Mouse (Mus musculus) MEL (cell line): ENCODE measurements at regions not wholly inside any gene's neighbourhood (a gene's known extent, or its start where the extent isn't known, plus 50 kb on each side); places are given as distances from the start of the nearest gene placed in this dataset.

Source experiments
- DNase-seq: peaks from one replicate; pipeline ENCODE4 v3.0.0; 2011; ENCODE audit warnings: low read depth, low spot score
- H3K27ac ChIP-seq: 2 replicates; pipeline ENCODE4 v1.5.1; 2012; ENCODE audit warnings: low read depth, mild to moderate bottlenecking, control low read depth, low read length, moderate library complexity; ENCODE audit not compliant: control insufficient read depth
- H3K27me3 ChIP-seq, 2 experiments: fragments of 150-350 bp in 1 of 2; sonication (generic) in 1 of 2; 2 replicates each; pipeline ENCODE4 v1.6.1; 2012; ENCODE audit warnings: low read length in 2 of 2, mild to moderate bottlenecking in 2 of 2, improper control_type of control experiment in 1 of 2, moderate library complexity in 1 of 2; ENCODE audit not compliant: insufficient read depth in 2 of 2, control insufficient read depth in 1 of 2
- H3K36me3 ChIP-seq, 2 experiments: 2 replicates each; pipeline ENCODE4 v1.6.1; 2012 to 2014; ENCODE audit warnings: low read length in 2 of 2, improper control_type of control experiment in 1 of 2, inconsistent platforms in 1 of 2, mild to moderate bottlenecking in 1 of 2; ENCODE audit not compliant: insufficient read depth in 2 of 2, control insufficient read depth in 1 of 2
- H3K4me1 ChIP-seq, 2 experiments: fragments of 150-350 bp in 1 of 2; sonication (generic) in 1 of 2; 2 replicates each; pipeline ENCODE4 v1.6.1; 2012; ENCODE audit warnings: low read length in 2 of 2, improper control_type of control experiment in 1 of 2, mild to moderate bottlenecking in 1 of 2; ENCODE audit not compliant: insufficient read depth in 2 of 2, control insufficient read depth in 1 of 2
- H3K4me3 ChIP-seq, 2 experiments: fragments of 150-350 bp in 1 of 2; sonication (generic) in 1 of 2; 2 replicates each; pipeline ENCODE4 v1.5.1; 2012; ENCODE audit warnings: low read depth in 2 of 2, low read length in 2 of 2, mild to moderate bottlenecking in 2 of 2, moderate library complexity in 2 of 2, control low read depth in 1 of 2, improper control_type of control experiment in 1 of 2; ENCODE audit not compliant: control insufficient read depth in 1 of 2, insufficient read depth in 1 of 2
- H3K79me2 ChIP-seq: 2 replicates; pipeline ENCODE4 v1.6.1; 2012; ENCODE audit warnings: mild to moderate bottlenecking, low read length, moderate library complexity; ENCODE audit not compliant: control insufficient read depth, poor library complexity, insufficient read depth
- H3K9ac ChIP-seq: 2 replicates; pipeline ENCODE4 v1.6.1; 2012; ENCODE audit warnings: low read depth, mild to moderate bottlenecking, control low read depth, low read length, moderate library complexity; ENCODE audit not compliant: control insufficient read depth, poor library complexity, severe bottlenecking
- H3K9me3 ChIP-seq: fragments of 150-350 bp; sonication (generic); replicated peaks from 2 replicates; pipeline ENCODE4 v1.6.1; 2012; ENCODE audit warnings: mild to moderate bottlenecking, low read length, improper control_type of control experiment, moderate library complexity; ENCODE audit not compliant: insufficient read depth
- CHD2 ChIP-seq: IDR thresholded peaks from 2 replicates; pipeline ENCODE4 v1.6.1; 2011; ENCODE audit warnings: low read length, improper control_type of control experiment
- CTCF ChIP-seq, 3 experiments: IDR thresholded peaks in 2 of 3; conservative IDR thresholded peaks in 1 of 3; 2 replicates each; pipeline ENCODE4 v1.5.1; 2011 to 2012; ENCODE audit warnings: low read length in 3 of 3, low read depth in 2 of 3, mild to moderate bottlenecking in 2 of 3, improper control_type of control experiment in 1 of 3, inconsistent platforms in 1 of 3, mixed read lengths in 1 of 3, moderate library complexity in 1 of 3; ENCODE audit not compliant: control insufficient read depth in 1 of 3, insufficient read depth in 1 of 3, poor library complexity in 1 of 3, severe bottlenecking in 1 of 3
- E2F4 ChIP-seq: IDR thresholded peaks from 2 replicates; pipeline ENCODE4 v1.6.1; 2011; ENCODE audit warnings: low read depth, low read length, improper control_type of control experiment, borderline replicate concordance
- ELF1 ChIP-seq: IDR thresholded peaks from 2 replicates; pipeline ENCODE4 v1.6.1; 2014; ENCODE audit warnings: low read depth, mild to moderate bottlenecking, inconsistent platforms, low read length, improper control_type of control experiment, moderate library complexity
- EP300 ChIP-seq, 2 experiments: IDR thresholded peaks; 2 replicates each; pipeline ENCODE4 v1.6.1; 2011; ENCODE audit warnings: improper control_type of control experiment in 2 of 2, low read length in 2 of 2, low read depth in 1 of 2, mild to moderate bottlenecking in 1 of 2
- HCFC1 ChIP-seq: IDR thresholded peaks from 2 replicates; pipeline ENCODE4 v1.6.1; 2012; ENCODE audit warnings: low read depth, mild to moderate bottlenecking, inconsistent platforms, low read length, improper control_type of control experiment, moderate library complexity
- MAFK ChIP-seq: IDR thresholded peaks from 2 replicates; pipeline ENCODE4 v1.6.1; 2011; ENCODE audit warnings: low read depth, mild to moderate bottlenecking, low read length, improper control_type of control experiment, borderline replicate concordance
- MAX ChIP-seq: IDR thresholded peaks from 2 replicates; pipeline ENCODE4 v1.6.1; 2011; ENCODE audit warnings: low read length, improper control_type of control experiment
- MXI1 ChIP-seq: IDR thresholded peaks from 2 replicates; pipeline ENCODE4 v1.6.1; 2011; ENCODE audit warnings: mild to moderate bottlenecking, low read depth, low read length, improper control_type of control experiment
- MYB ChIP-seq: IDR thresholded peaks from 2 replicates; pipeline ENCODE4 v1.6.1; 2011; ENCODE audit warnings: mild to moderate bottlenecking, low read depth, low read length, improper control_type of control experiment
- MYC ChIP-seq: IDR thresholded peaks from 2 replicates; pipeline ENCODE4 v1.6.1; 2011; ENCODE audit warnings: low read depth, mild to moderate bottlenecking, low read length, improper control_type of control experiment, moderate library complexity
- NELFE ChIP-seq: IDR thresholded peaks from 2 replicates; pipeline ENCODE4 v1.6.1; 2011; ENCODE audit warnings: low read depth, low read length, improper control_type of control experiment
- POLR2A ChIP-seq, 2 experiments: IDR thresholded peaks; 2 replicates each; pipeline ENCODE4 v1.6.1; 2011 to 2012; ENCODE audit warnings: low read length in 2 of 2, mild to moderate bottlenecking in 2 of 2, control low read depth in 1 of 2, improper control_type of control experiment in 1 of 2, low read depth in 1 of 2, moderate library complexity in 1 of 2; ENCODE audit not compliant: control insufficient read depth in 1 of 2, insufficient read depth in 1 of 2, poor library complexity in 1 of 2
- POLR2AphosphoS5 ChIP-seq: IDR thresholded peaks from 2 replicates; pipeline ENCODE4 v1.6.1; 2012; ENCODE audit warnings: low read depth, borderline replicate concordance, mild to moderate bottlenecking, inconsistent platforms, low read length, moderate library complexity, mixed read lengths
- RAD21 ChIP-seq: IDR thresholded peaks from 2 replicates; pipeline ENCODE4 v1.6.1; 2011; ENCODE audit warnings: mild to moderate bottlenecking, low read depth, low read length, improper control_type of control experiment
- TCF12 ChIP-seq: IDR thresholded peaks from 2 replicates; pipeline ENCODE4 v1.6.1; 2014; ENCODE audit warnings: low read depth, mild to moderate bottlenecking, inconsistent platforms, low read length, improper control_type of control experiment, moderate library complexity
- UBTF ChIP-seq: IDR thresholded peaks from 2 replicates; pipeline ENCODE4 v1.6.1; 2012; ENCODE audit warnings: low read depth, mild to moderate bottlenecking, inconsistent platforms, low read length, improper control_type of control experiment, moderate library complexity, borderline replicate concordance; ENCODE audit not compliant: insufficient read depth
- USF1 ChIP-seq: IDR thresholded peaks from 2 replicates; pipeline ENCODE4 v1.6.1; 2014; ENCODE audit warnings: low read depth, mild to moderate bottlenecking, inconsistent platforms, low read length, improper control_type of control experiment, moderate library complexity
- USF2 ChIP-seq, 2 experiments: IDR thresholded peaks; 2 replicates each; pipeline ENCODE4 v1.6.1; 2011 to 2012; ENCODE audit warnings: improper control_type of control experiment in 2 of 2, low read length in 2 of 2, borderline replicate concordance in 1 of 2, inconsistent platforms in 1 of 2, low read depth in 1 of 2, mild to moderate bottlenecking in 1 of 2; ENCODE audit not compliant: insufficient read depth in 1 of 2
- ZKSCAN1 ChIP-seq: IDR thresholded peaks from 2 replicates; pipeline ENCODE4 v1.6.1; 2012; ENCODE audit warnings: low read depth, mild to moderate bottlenecking, inconsistent platforms, low read length, improper control_type of control experiment, moderate library complexity

DNA sequence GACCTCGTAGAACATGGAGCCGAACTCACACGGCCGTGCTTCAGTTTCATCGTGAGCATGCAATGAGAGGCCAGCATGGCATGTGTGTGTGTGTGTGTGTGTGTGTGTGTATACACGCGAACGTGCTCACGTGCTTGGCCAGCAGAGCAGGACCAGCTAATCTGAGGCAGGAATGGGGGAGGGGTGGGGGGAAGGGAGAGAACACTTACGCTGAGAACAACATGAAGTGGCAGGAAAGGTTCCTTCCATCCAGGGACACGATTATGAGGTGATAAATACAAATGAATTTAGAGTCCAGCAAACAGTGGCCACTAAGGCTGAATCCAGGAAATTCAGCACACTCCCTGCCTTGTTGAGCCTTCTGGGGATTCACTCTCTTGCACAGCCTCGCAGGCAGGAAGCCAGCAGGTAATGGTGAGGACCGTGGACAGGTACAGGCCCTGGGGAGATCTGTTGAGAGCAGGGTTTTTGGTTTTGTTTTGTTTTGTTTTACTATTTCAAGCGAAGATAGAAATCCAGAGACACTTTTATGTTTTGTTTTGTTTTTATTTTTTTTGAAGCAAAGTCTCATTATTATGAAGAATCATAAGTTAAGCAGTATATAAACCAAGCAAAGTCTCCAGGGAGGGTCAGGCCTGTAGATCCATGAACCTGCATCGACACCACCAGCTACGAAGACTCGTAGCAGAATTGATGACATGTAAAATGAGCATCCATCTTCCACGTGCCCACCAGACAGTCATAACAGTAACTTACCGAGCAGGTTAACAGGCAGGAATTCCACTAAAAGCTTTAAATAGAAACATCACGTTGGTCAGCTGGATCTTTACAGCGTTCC, 452.0 kb downstream of the Wdr11 start:
- H3K27ac ChIP-seq = no peak overlapping the region
- no peak overlapping the region for H3K9ac ChIP-seq
- DNase-seq = no peak
- no peak overlapping the region for H3K4me3 ChIP-seq
- H3K36me3 ChIP-seq = no peaks in the 10 kb centered on the region
- no peaks in the 10 kb centered on the region for H3K9me3 ChIP-seq
- TF ChIP-seq RAD21 (no peak), MAX (no peak), HCFC1 (no peak), TCF12 (no peak), CTCF (IDR thresholded peaks at IDR 0.05 in 2 of 3, conservative IDR thresholded peaks at IDR 0.05 in 1 of 3; ENCODE audit: control insufficient read depth in 1 of 3, insufficient read depth in 1 of 3, low read depth in 2 of 3, low read length in 3 of 3, poor library complexity in 1 of 3, severe bottlenecking in 1 of 3) (no peak), UBTF (no peak), ZKSCAN1 (no peak), MXI1 (no peak), EP300 (IDR thresholded peaks at IDR 0.05; ENCODE audit: low read depth in 1 of 2, low read length in 2 of 2) (no peak), NELFE (no peak), POLR2AphosphoS5 (no peak)
- H3K79me2 ChIP-seq = no peaks in the 10 kb centered on the region
- no peaks in the 10 kb centered on the region for H3K27me3 ChIP-seq
- no peaks in the 10 kb centered on the region for H3K4me1 ChIP-seq

DNA sequence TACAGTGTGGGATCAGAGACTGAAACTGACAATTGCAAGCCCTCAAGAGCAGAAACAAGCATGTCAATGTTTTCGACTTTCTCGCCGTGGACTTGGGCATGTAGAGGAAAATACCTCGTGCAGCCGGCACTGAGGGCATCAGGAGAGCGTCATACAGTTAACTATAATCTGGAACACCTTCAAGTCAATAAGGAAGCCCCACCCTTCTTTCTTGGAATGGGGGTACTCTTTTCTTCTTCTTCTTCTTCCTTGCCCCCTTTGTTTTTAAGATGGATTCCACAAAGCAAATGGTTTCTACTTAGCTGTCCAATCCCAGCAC, 452.5 kb downstream of the Wdr11 start:
- Histone ChIP-seq H3K79me2 (no peaks in the 10 kb centered on the region), H3K4me1 (no peaks in the 10 kb centered on the region), H3K9ac (no peak overlapping the region), H3K27me3 (no peaks in the 10 kb centered on the region), H3K4me3 (no peak overlapping the region), H3K9me3 (no peaks in the 10 kb centered on the region), H3K27ac (no peak overlapping the region), H3K36me3 (no peaks in the 10 kb centered on the region)
- no peak for DNase-seq
- no peak for TF ChIP-seq POLR2A (IDR thresholded peaks at IDR 0.05; ENCODE audit: control insufficient read depth in 1 of 2, insufficient read depth in 1 of 2, low read depth in 1 of 2, low read length in 2 of 2, poor library complexity in 1 of 2)
- TF ChIP-seq CHD2 = no peak
- no peak for TF ChIP-seq MYC
- no peak for TF ChIP-seq USF2 (IDR thresholded peaks at IDR 0.05; ENCODE audit: borderline replicate concordance in 1 of 2, insufficient read depth in 1 of 2, low read depth in 1 of 2, low read length in 2 of 2)
- TF ChIP-seq USF1 = no peak
- no peak for TF ChIP-seq E2F4
- TF ChIP-seq MYB = no peak
- TF ChIP-seq MAFK = no peak
- TF ChIP-seq ELF1 = no peak
